Mouse (Mus musculus): ENCODE measurements around the gene Ftl1-ps1.

The Ftl1-ps1 gene

DNA sequence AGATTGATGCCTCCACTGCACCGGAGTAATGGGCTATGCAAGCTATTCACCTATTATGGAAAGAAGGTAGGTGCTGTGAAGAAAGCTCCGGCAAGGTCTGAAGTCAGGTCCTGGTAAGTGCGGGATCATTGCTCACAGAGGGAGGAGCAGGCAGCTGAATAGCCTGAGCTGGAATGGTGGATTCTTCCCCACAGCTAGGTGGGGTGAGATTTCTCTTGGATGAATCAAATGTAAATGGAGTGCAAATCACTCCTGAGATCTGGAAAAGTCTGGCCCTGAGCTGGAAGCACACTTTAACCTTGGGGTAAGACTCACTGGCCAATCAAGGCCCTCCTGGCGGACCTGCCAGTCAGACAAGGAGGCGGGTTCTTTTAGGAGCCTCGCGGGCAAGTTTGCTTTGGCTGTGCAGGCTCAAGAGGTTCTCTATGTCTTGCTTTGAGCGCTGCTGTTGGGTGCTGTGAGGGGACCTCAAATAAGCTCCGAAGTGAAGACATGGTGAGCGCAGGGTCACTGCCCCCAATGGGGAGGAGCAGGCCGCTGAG is at the start of gene Ftl1-ps1:
TSS of gene Ftl1-ps1 (plus strand) at position 397 of the 542 bp plus-strand sequence.
- DNase-seq = no peak

DNA sequence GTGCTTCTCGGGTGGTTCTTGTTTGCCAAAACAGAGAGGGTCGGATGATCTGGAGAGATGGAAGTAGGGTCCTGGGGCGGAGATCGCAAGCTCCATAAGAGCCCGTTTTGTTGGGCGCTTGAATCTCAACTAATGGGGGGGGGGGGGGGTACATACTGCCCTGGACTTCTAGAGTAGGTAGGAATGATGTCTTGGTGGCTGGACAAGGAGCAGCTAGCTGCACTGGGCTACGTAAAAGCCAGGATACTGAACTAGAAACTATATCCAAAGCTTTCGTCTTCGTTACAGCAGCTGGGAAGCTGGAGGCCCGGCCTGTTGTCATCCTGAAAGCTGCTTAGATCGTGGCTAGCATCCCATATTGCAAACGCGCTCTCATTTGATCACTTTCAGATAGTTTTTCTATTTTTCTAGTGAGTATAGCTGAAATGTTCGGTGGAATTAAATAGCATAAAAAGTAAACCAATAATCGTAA is 49.0 kb upstream of the Ftl1-ps1 start:
- DNase-seq = no peak

GRCm38 (mm10) chr13:74356491-74356890 is 43.0 kb upstream of the Ftl1-ps1 start:
- DNase-seq = no peak

GRCm38 (mm10) chr13:74362218-74362617 is 37.3 kb upstream of the Ftl1-ps1 start:
- peak in 1 of 2 experiments; percentile 13 for DNase-seq

DNA sequence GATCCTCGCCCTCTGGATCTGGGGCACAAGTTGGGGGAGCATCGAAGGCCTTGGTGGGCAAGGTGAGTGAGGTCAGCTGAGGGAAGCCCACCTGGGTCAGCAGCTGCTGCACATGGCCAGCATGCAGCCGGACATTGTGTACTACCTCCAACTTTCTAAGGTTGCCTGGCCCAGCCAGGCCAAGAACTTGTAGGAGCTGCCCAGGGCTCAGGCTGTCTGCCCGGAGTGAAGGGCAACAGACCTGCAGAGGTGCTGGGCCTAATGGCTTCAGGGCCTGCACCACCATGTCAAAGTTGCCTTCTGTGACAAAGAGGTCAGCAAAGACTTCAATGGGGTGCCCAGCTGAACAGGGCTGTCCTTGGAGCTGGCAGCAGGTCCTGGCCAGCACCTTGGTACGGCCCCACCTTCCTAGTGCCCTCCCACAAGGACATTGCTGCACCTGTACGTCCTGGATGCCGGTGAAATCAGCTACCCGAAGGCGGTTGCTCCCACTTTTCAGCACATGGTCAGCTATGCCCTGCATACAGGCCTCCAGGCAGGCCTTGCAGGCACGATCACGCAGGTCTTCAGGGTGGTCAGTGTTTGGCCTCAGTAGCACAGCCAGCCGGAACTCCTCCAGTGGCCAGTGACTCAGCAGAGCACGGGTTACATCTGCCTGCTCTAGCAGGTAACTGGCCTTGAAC is 36.2 kb upstream of the Ftl1-ps1 start:
- no peak for DNase-seq

DNA sequence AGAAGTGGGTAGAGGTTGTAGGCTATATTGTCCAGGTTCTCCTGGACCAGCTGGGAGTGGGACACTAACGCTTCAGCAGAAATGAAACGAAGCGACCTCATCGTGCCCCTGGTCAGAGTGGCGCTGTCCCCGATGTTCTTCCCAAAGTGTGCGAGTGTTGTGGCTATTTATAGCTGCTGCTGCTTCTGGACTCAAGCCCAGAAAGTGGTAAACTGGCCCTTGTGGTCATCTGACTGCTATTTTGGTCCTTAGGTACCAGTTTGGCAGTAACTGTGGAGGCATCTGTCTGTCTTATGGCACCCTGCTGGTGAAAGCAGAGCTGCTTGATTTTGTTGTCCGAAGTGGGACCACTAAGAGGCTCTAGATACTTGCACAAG is 35.6 kb upstream of the Ftl1-ps1 start, which contains the start of gene Lrrc14b:
TSS of gene Lrrc14b (minus strand) at position 147 of the 377 bp plus-strand sequence.
- no peak for DNase-seq

- no peak for DNase-seq
Observed at GRCm38 (mm10) chr13:74381533-74382276, 17.8 kb upstream of the Ftl1-ps1 start.

DNA sequence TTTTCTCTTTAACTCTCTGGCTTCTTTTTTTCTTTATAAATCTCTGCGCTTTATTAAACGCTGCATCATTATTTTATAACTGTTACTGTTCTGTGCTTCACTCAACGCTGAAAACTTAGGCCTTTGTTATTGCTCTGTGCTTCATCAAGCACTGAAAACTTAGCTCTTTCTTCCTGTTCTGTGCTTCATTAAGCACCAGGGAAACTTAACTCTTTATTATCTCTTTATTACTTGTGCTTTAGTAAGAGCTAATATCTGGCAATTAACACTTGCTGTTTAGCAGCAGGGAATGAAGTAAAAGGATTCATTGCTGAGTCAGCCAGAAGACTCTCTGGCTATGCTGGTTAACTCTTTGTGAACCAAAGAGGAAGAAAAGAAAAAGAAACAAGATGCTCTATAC is 17.2 kb upstream of the Ftl1-ps1 start:
- DNase-seq = no peak

DNA sequence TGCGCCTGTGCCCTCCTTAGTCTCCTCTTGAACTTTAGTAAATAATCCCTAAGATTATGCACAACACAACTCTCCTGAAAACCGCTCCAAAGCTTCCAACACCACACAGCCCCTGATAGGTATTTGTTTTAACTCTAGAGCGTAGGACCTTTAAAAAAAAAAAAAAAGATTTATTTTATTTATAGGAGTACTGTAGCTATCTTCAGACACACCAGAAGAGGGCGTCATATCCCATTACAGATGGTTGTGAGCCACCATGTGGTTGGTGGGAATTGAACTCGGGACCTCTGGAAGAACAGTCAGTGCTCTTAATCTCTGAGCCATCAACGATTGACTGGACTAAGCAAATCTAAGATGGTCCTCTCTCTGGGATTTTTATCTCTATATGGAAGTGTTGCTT is 9.8 kb upstream of the Ftl1-ps1 start:
- DNase-seq = no peak

DNA sequence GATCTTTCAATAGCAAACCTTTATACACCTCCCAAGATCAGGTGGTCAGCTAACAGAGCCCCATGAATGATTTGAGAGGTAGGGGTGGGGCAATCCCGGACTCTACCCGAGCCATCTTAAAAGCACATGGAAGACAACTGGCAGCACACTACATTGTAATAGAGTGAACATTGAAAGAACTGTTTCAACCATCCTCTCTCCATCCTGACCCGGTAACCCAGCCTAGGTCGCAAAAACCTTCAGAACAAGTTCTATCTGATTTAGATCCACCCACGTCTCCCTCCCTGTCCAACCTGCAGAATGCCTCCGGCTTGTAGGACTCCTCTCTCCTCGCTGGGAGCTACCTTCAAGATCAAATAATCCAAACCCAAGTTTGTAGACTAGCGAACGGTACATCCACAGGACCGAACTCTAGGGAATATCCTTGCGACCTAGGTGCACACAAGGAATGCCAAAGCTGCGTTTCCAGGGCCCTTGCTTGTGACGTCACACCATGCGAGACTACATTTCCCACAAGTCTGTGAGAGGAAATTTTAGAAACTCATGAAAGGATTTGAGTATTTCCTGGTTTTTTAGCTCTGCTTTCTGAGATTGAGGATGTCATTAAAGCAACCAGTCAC is 9.0 kb upstream of the Ftl1-ps1 start, which contains the start of gene Zfp72:
TSS of gene Zfp72 (minus strand) at position 466 of the 620 bp plus-strand sequence.
- DNase-seq = peak; percentile 74 to 75

GRCm38 (mm10) chr13:74391156-74391555 is 8.3 kb upstream of the Ftl1-ps1 start:
- no peak for DNase-seq

DNA sequence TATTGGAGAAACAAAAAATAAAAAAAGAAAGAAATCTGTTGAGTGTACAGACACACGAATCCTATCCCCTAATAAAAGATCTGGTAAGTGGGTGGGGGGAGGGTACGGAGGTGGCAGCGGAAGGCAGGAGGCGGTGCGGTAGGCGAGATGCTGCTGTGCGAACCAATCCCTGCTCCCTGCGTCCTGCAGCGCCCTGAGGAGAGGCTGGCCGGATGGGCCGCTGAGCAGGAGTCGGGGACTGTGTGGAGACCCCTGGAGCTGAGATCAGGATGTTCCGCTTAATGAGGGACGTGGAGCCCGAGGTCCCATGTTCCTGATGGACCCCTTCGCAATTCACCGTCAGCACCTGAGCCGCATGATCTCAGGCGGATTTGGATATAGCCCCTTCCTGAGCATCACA is 40.4 kb downstream of the Ftl1-ps1 start:
- DNase-seq = no peak

Measured in B cell, adult 2 months (primary cell).